Mouse (Mus musculus) lung, postnatal 36 days (tissue): ENCODE measurements around the gene Cabp7.

Experiments used
- DNase-seq: peaks from one replicate; pipeline ENCODE4 v3.0.0; 2022; ENCODE audit warnings: mixed read lengths

The Cabp7 gene

GRCm38 (mm10) chr11:4746733-4747132 lies at the start of gene Cabp7:
Gene Cabp7 (minus strand): TSS chr11:4746778.
- no peak for DNase-seq

GRCm38 (mm10) chr11:4793006-4793405 lies 46.4 kb upstream of the Cabp7 start:
- no peak for DNase-seq

GRCm38 (mm10) chr11:4791549-4791948 lies 45.0 kb upstream of the Cabp7 start:
- no peak for DNase-seq

GRCm38 (mm10) chr11:4789691-4790090 lies 43.1 kb upstream of the Cabp7 start:
- no peak for DNase-seq

GRCm38 (mm10) chr11:4784629-4785142 lies 38.1 kb upstream of the Cabp7 start:
- peak; percentile 35 for DNase-seq

- no peak for DNase-seq
Measured at GRCm38 (mm10) chr11:4783116-4783515, 36.5 kb upstream of the Cabp7 start.

- no peak for DNase-seq
Measured at GRCm38 (mm10) chr11:4780927-4781326, 34.3 kb upstream of the Cabp7 start.

- DNase-seq = peak; percentile 82
Measured at GRCm38 (mm10) chr11:4772925-4773324, 26.3 kb upstream of the Cabp7 start.

GRCm38 (mm10) chr11:4771756-4772155 lies 25.2 kb upstream of the Cabp7 start:
- DNase-seq = peak; percentile 3

GRCm38 (mm10) chr11:4769881-4770280 lies 23.3 kb upstream of the Cabp7 start:
- no peak for DNase-seq

- no peak for DNase-seq
Measured at GRCm38 (mm10) chr11:4769293-4769692, 22.7 kb upstream of the Cabp7 start.

- no peak for DNase-seq
Measured at GRCm38 (mm10) chr11:4768399-4768798, 21.8 kb upstream of the Cabp7 start.

- no peak for DNase-seq
Measured at GRCm38 (mm10) chr11:4764476-4764875, 17.9 kb upstream of the Cabp7 start.

- no peak for DNase-seq
Measured at GRCm38 (mm10) chr11:4763631-4764030, 17.1 kb upstream of the Cabp7 start.

GRCm38 (mm10) chr11:4762511-4762910 lies 15.9 kb upstream of the Cabp7 start:
- no peak for DNase-seq

- DNase-seq = no peak
Measured at GRCm38 (mm10) chr11:4761991-4762390, 15.4 kb upstream of the Cabp7 start.

GRCm38 (mm10) chr11:4760438-4760837 lies 13.9 kb upstream of the Cabp7 start:
- DNase-seq = peak; percentile 6

- no peak for DNase-seq
Measured at GRCm38 (mm10) chr11:4757789-4758158, 11.2 kb upstream of the Cabp7 start.

GRCm38 (mm10) chr11:4756984-4757788 lies 10.6 kb upstream of the Cabp7 start:
- no peak for DNase-seq

GRCm38 (mm10) chr11:4756460-4756859 lies 9.9 kb upstream of the Cabp7 start:
- no peak for DNase-seq

GRCm38 (mm10) chr11:4754867-4755266 lies 8.3 kb upstream of the Cabp7 start:
- no peak for DNase-seq

- DNase-seq = no peak
Measured at GRCm38 (mm10) chr11:4754036-4754435, 7.5 kb upstream of the Cabp7 start.

GRCm38 (mm10) chr11:4752836-4753235 lies 6.3 kb upstream of the Cabp7 start:
- no peak for DNase-seq

GRCm38 (mm10) chr11:4750263-4750662 lies 3.7 kb upstream of the Cabp7 start:
- DNase-seq = peak; percentile 66

- DNase-seq = no peak
Measured at GRCm38 (mm10) chr11:4747285-4747684, 707 bp upstream of the Cabp7 start.
